Comparison of ENCODE assay signal across 19 mouse cellular contexts in genomic region chr9:83560670-83561069, GRCm38 (mm10). TPM values are rescaled to one million over a fixed set of nuclear protein-coding genes. Genes with fewer than 3 reads are reported as not detected.
DNase-seq lines count a peak whose midpoint lies in the region; ATAC-seq lines count a peak whose summit lies in the region.
"Had no signal": no experiment of that assay in that cellular context is flagged by ENCODE, and none has a peak within 500 bp of the region (broad histone marks: within the 10 kb centered on the region; RNA-seq: fewer than 3 reads in every experiment).

No protein-coding gene starts in this region.

- H3K27ac ChIP-seq in heart, embryonic 10.5 days: peak overlapping the region; percentile 56
- peak overlapping the region in 1 of 2 experiments; percentile 30; a peak in 1 of 4 replicates for H3K27ac ChIP-seq in heart, embryonic 14.5 days (replicated peaks in 1 of 2; ENCODE audit: control insufficient read depth in 1 of 2, insufficient read depth in 1 of 2, low read depth in 2 of 2, low read length in 2 of 2)
- H3K27ac ChIP-seq in heart, embryonic 16.5 days (ENCODE audit: low read length): no peak overlapping the region
- H3K27ac ChIP-seq: embryonic facial prominence, embryonic 10.5 days; hindbrain, embryonic 12.5 days had no signal

- H3K4me2 ChIP-seq in heart, embryonic 14.5 days (ENCODE audit: low read length): 0 out of 2 replicates have a peak overlapping the region, but pooled peaks have one; percentile 9
- H3K4me2 ChIP-seq in heart, embryonic 16.5 days (ENCODE audit: low read depth, low read length): peak overlapping the region; percentile 6; the same call in 1 of the 2 replicates
- H3K4me2 ChIP-seq: hindbrain, embryonic 12.5 days had no signal

- H3K4me1 ChIP-seq in heart, embryonic 10.5 days: peaks cover 70% of the 10 kb centered on the region
- H3K4me1 ChIP-seq in heart, embryonic 14.5 days (ENCODE audit: control insufficient read depth in 2 of 2, insufficient read depth in 2 of 2, low read length in 2 of 2): peaks cover 42 to 54% of the 10 kb centered on the region in 2 experiments
- H3K4me1 ChIP-seq in heart, embryonic 16.5 days (ENCODE audit: control insufficient read depth, insufficient read depth, low read length): peaks cover 44% of the 10 kb centered on the region

- peak; percentile 40; the same call in 1 of the 2 replicates for ATAC-seq in heart, embryonic 14.5 days (ENCODE audit: insufficient number of reproducible peaks, insufficient read depth, low FRiP score, low read depth)
- ATAC-seq in heart, embryonic 16.5 days (replicated peaks; ENCODE audit: extremely low read depth, insufficient read depth, low FRiP score): 0 out of 2 replicates have a peak, but pooled peaks have one; percentile 29
- ATAC-seq: forebrain, embryonic 14.5 days; hindbrain, embryonic 16.5 days; inflammation-experienced regulatory T-cells, adult 6 months; intestine, postnatal 0 days had no signal

- H3K36me3 ChIP-seq in heart, embryonic 10.5 days: no peaks in the 10 kb centered on the region
- no peaks in the 10 kb centered on the region for H3K36me3 ChIP-seq in heart, embryonic 14.5 days (ENCODE audit: control insufficient read depth, insufficient read depth, low read length)
- no peaks in the 10 kb centered on the region for H3K36me3 ChIP-seq in heart, embryonic 16.5 days (ENCODE audit: control insufficient read depth, insufficient read depth)
- H3K36me3 ChIP-seq: embryonic facial prominence, embryonic 10.5 days; hindbrain, embryonic 12.5 days had no signal

- peak overlapping the region; percentile 15 for H3K4me3 ChIP-seq in heart, embryonic 10.5 days
- H3K4me3 ChIP-seq in heart, embryonic 14.5 days (ENCODE audit: control insufficient read depth in 1 of 2, insufficient read depth in 1 of 2, low read depth in 1 of 2, low read length in 2 of 2): no peak overlapping the region
- H3K4me3 ChIP-seq in heart, embryonic 16.5 days (ENCODE audit: low read length): no peak overlapping the region
- H3K4me3 ChIP-seq: embryonic facial prominence, embryonic 10.5 days; hindbrain, embryonic 12.5 days had no signal

- H3K9me3 ChIP-seq in heart, embryonic 10.5 days: no peaks in the 10 kb centered on the region
- no peaks in the 10 kb centered on the region for H3K9me3 ChIP-seq in heart, embryonic 14.5 days (ENCODE audit: control insufficient read depth, low read length)
- H3K9me3 ChIP-seq in heart, embryonic 16.5 days (replicated peaks; ENCODE audit: control insufficient read depth, low read length): no peaks in the 10 kb centered on the region
- H3K9me3 ChIP-seq: embryonic facial prominence, embryonic 10.5 days; hindbrain, embryonic 12.5 days had no signal

- WGBS in heart, embryonic 10.5 days: 10% methylated on average over 4 of the region's 4 CpGs
- 7% methylated on average over 4 of the region's 4 CpGs for WGBS in heart, embryonic 14.5 days
- WGBS in heart, embryonic 16.5 days: 37% methylated on average over 4 of the region's 4 CpGs

- no peak for DNase-seq in heart, embryonic 10.5 days (ENCODE audit: low spot score)
- no peak for DNase-seq in heart, postnatal 25 days (ENCODE audit: low spot score)
- no peak for DNase-seq in heart, adult 18-20 months
- DNase-seq in gastrocnemius, postnatal 25 days: no peak
- DNase-seq: adrenal gland, adult 2 months; adrenal gland, postnatal 25 days; cerebellum, adult 18-20 months; cerebellum, adult 9-11 months; cerebellum, postnatal 36 days; kidney, adult 8-10 months had no signal

- H3K27me3 ChIP-seq in heart, embryonic 10.5 days (ENCODE audit: insufficient read depth, poor library complexity, severe bottlenecking): no peaks in the 10 kb centered on the region
- no peaks in the 10 kb centered on the region for H3K27me3 ChIP-seq in heart, embryonic 14.5 days (ENCODE audit: control insufficient read depth, insufficient read depth, low read length)
- no peaks in the 10 kb centered on the region for H3K27me3 ChIP-seq in heart, embryonic 16.5 days (ENCODE audit: control insufficient read depth, insufficient read depth, low read length)
- H3K27me3 ChIP-seq: CH12.LX; hindbrain, embryonic 12.5 days had no signal

- no peak overlapping the region for H3K9ac ChIP-seq in heart, embryonic 14.5 days (ENCODE audit: low read length)
- H3K9ac ChIP-seq in heart, embryonic 16.5 days (ENCODE audit: low read length): no peak overlapping the region
- H3K9ac ChIP-seq: hindbrain, embryonic 12.5 days had no signal

- intact Hi-C loops in heart, postnatal 25 days (cut with DNase I): no loop called here

RNA-seq across cellular contexts. Expression of gene Sh3bgrl2, which starts 12.5 kb away (rescaled TPM):
- 16.2 and 17.6 TPM in 2 replicates for polyA plus RNA-seq in heart, embryonic 10.5 days (2016; fragmentation: Nextera tagmentation; extraction: Ambion mirVana)
- 1 to 10 TPM; 3.9 to 4.8 TPM for total RNA-seq in heart, postnatal 25 days (2021)
- 13.9 and 14.2 TPM in 2 replicates for polyA plus RNA-seq in heart, embryonic 14.5 days (2014; fragmentation: Nextera tagmentation; extraction: Ambion mirVana)
- total RNA-seq in heart, adult 18-20 months (2021): 1 to 10 TPM; 4.4 to 4.9 TPM
- polyA plus RNA-seq in heart, embryonic 16.5 days (2015; fragmentation: Nextera tagmentation; extraction: Ambion mirVana): 11.1 and 11.4 TPM in 2 replicates
- total RNA-seq in gastrocnemius, postnatal 25 days (2021): 1 to 10 TPM; 1.4 to 1.9 TPM
